Mouse (Mus musculus) left cerebral cortex, postnatal 14 days (tissue): Measurements from ENCODE around the gene Ccdc89. TPM values are rescaled to one million over a fixed set of nuclear protein-coding genes. Genes with fewer than 3 reads are reported as not detected.

Experiments
- DNase-seq, 2 experiments: peaks; one replicate each; pipeline ENCODE4 v3.0.0; 2021 to 2022; ENCODE audit warnings: low spot score in 2 of 2, mixed read lengths in 1 of 2
- intact Hi-C: fragments of 180-260 bp; cut with DNase I; formaldehyde crosslinking; loops from one replicate; pipeline ENCODE4 v1.15.1; 2025
- total RNA-seq, 2 experiments: library from RNA; stranded (reverse); gene quantifications; 2 replicates each; pipeline ENCODE4 v1.2.3; 2021

Ccdc89 gene
- total RNA-seq, 2 experiments from 2014 or later, result 0.22 to 0.42 TPM

DNA sequence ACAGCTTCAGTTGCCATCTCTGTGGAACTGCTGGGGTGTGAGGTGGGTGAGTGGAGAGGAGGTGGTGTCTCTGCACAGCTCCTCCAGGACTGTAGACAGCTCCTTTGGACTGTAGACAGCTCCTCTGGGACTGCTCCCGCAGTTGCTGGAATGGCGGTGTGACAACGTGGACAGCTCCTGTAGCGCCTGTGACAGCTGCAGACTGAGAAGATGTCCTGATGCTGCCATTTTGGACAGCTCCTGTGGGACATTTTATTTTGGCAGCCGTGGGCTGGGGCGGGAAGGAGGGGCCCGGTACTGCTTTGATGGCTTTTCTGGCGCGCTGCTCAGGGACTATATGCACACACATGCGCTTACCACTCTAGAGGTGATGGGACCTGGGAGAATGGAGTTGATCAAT lies 34.0 kb downstream of the Ccdc89 start:
- no peak for DNase-seq
- intact Hi-C loops, result no loop called here

GRCm38 (mm10) chr7:90460930-90461329 lies 34.6 kb downstream of the Ccdc89 start:
- intact Hi-C loops, result no loop called here
- DNase-seq, result no peak

GRCm38 (mm10) chr7:90461441-90461840 lies 35.1 kb downstream of the Ccdc89 start:
- intact Hi-C loops, result no loop called here
- DNase-seq, result no peak

GRCm38 (mm10) chr7:90473511-90473910 lies 47.1 kb downstream of the Ccdc89 start:
- intact Hi-C loops, result no loop called here
- DNase-seq, result no peak

GRCm38 (mm10) chr7:90475793-90476312 lies 49.5 kb downstream of the Ccdc89 start, which contains the start of gene Tmem126b:
Gene Tmem126b, minus strand, starts transcription at chr7:90476001.
- intact Hi-C loops, result no loop called here
- DNase-seq, result peak; percentile 98

GRCm38 (mm10) chr7:90476313-90477245 lies 50.2 kb downstream of the Ccdc89 start, which contains the start of gene Dlg2:
Gene Dlg2, plus strand, starts transcription at chr7:90476672.
- intact Hi-C loops, result no loop called here
- peak; percentile 50 to 66 for DNase-seq

Other genes starting within 250 kb of the Ccdc89 start
- gene Ccdc83, start 160.8 kb upstream of the Ccdc89 start, total RNA-seq, result not detected
- 10 to 100 TPM; 76.9 to 77.1 TPM for gene Sytl2, start 124.3 kb upstream of the Ccdc89 start, total RNA-seq
- 10 to 100 TPM; 71.4 to 83.7 TPM for gene Crebzf, start 16.2 kb downstream of the Ccdc89 start, total RNA-seq
- gene Tmem126a, start 30.7 kb downstream of the Ccdc89 start, total RNA-seq, result 10 to 100 TPM; 39.8 to 44.5 TPM
- gene Tmem126b, start 49.4 kb downstream of the Ccdc89 start, total RNA-seq, result 10 to 100 TPM; 19.5 to 20.7 TPM
- 100 to 1,000 TPM; 394 to 431 TPM for gene Dlg2, start 50.1 kb downstream of the Ccdc89 start, total RNA-seq